In genomic region chr7:27354144-27354543, GRCm38 (mm10) we compare ENCODE assay signal across 8 mouse cellular contexts. TPM values are rescaled to one million over a fixed set of nuclear protein-coding genes. Genes with fewer than 3 reads are reported as not detected.
DNase-seq lines count a peak whose midpoint lies in the region; ATAC-seq lines count a peak whose summit lies in the region.

No protein-coding gene starts in this region.

- H3K4me1 ChIP-seq in limb, embryonic 15.5 days: peaks cover 24% of the 10 kb centered on the region

- 25% methylated on average over 6 of the region's 6 CpGs for WGBS in limb, embryonic 15.5 days

- H3K4me3 ChIP-seq in limb, embryonic 15.5 days: peak overlapping the region; percentile 79

- peaks cover 24% of the 10 kb centered on the region for H3K27me3 ChIP-seq in limb, embryonic 15.5 days

- no peaks in the 10 kb centered on the region for H3K9me3 ChIP-seq in limb, embryonic 15.5 days

- H3K27ac ChIP-seq in limb, embryonic 15.5 days: no peak overlapping the region

- ATAC-seq in cerebellum, adult (ENCODE audit: insufficient number of reproducible peaks, low FRiP score, low TSS enrichment): peak; percentile 67; the same call in 1 of the 2 replicates
- no peak for ATAC-seq in limb, embryonic 15.5 days (ENCODE audit: insufficient number of reproducible peaks, low FRiP score, low TSS enrichment, low read depth)

- DNase-seq in cerebellum, adult 11-12 months: no peak
- DNase-seq in R1 (ENCODE audit: low read depth, low spot score): peak; percentile 77
- DNase-seq in heart, postnatal 10 days: peak; percentile 34 to 59
- no peak for DNase-seq in left cerebral cortex, adult 11 months (ENCODE audit: low spot score)
- no peak for DNase-seq in spleen, postnatal 14 days (ENCODE audit: low spot score in 2 of 2)
- DNase-seq in cerebellum, postnatal 14 days: no peak

- intact Hi-C loops in heart, postnatal 10 days (cut with DNase I): no loop called here

- H3K36me3 ChIP-seq in limb, embryonic 15.5 days: peaks cover 23% of the 10 kb centered on the region

- no peak overlapping the region for H3K9ac ChIP-seq in limb, embryonic 15.5 days

- H3K4me2 ChIP-seq in limb, embryonic 15.5 days: peak overlapping the region; percentile 62

RNA-seq across cellular contexts. Expression of gene Shkbp1, which starts 1.7 kb away (rescaled TPM):
- 10 to 100 TPM; 13.8 to 17.5 TPM for total RNA-seq in heart, postnatal 10 days (2021)
- 33.6 and 36.4 TPM in 2 replicates for polyA plus RNA-seq in limb, embryonic 15.5 days (2015; fragmentation: Nextera tagmentation; extraction: Ambion mirVana)

RNA-seq across cellular contexts. Expression of gene Gm20479, which starts 3.1 kb away (rescaled TPM):
- total RNA-seq in heart, postnatal 10 days (2021): under 1 TPM in 1 of 2 experiments, not detected in 1; 0.99 TPM
- 0.31 and 0.67 TPM in 2 replicates for polyA plus RNA-seq in limb, embryonic 15.5 days (2015; fragmentation: Nextera tagmentation; extraction: Ambion mirVana)

RNA-seq across cellular contexts. Expression of gene Ltbp4, which starts 16.7 kb away (rescaled TPM):
- total RNA-seq in heart, postnatal 10 days (2021): 100 to 1,000 TPM; 387 to 393 TPM
- 66.0 and 74.2 TPM in 2 replicates for polyA plus RNA-seq in limb, embryonic 15.5 days (2015; fragmentation: Nextera tagmentation; extraction: Ambion mirVana)

Comparison
In these comparisons a context has a peak if more than half of its experiments do, and no peak if none do; other contexts are left out.
1. DNase-seq: peak in R1 (single experiment) and heart, postnatal 10 days (2 of 2); none in cerebellum, adult 11-12 months (single experiment), left cerebral cortex, adult 11 months (single experiment), spleen, postnatal 14 days (0 of 2) and cerebellum, postnatal 14 days (0 of 2).